Mouse (Mus musculus) monocyte, adult 2 months (primary cell): ENCODE data around the gene Igf2bp3.
"Not testable (repeated sequence)": the region's sequence is repeated elsewhere in the genome, so short reads cannot be mapped to it uniquely, and the experiment has no call there.

Source experiments
- DNase-seq, 2 experiments: peaks; one replicate each; pipeline ENCODE4 v3.0.0; 2022; ENCODE audit warnings: low spot score in 2 of 2, low read depth in 1 of 2

The Igf2bp3 gene

DNA sequence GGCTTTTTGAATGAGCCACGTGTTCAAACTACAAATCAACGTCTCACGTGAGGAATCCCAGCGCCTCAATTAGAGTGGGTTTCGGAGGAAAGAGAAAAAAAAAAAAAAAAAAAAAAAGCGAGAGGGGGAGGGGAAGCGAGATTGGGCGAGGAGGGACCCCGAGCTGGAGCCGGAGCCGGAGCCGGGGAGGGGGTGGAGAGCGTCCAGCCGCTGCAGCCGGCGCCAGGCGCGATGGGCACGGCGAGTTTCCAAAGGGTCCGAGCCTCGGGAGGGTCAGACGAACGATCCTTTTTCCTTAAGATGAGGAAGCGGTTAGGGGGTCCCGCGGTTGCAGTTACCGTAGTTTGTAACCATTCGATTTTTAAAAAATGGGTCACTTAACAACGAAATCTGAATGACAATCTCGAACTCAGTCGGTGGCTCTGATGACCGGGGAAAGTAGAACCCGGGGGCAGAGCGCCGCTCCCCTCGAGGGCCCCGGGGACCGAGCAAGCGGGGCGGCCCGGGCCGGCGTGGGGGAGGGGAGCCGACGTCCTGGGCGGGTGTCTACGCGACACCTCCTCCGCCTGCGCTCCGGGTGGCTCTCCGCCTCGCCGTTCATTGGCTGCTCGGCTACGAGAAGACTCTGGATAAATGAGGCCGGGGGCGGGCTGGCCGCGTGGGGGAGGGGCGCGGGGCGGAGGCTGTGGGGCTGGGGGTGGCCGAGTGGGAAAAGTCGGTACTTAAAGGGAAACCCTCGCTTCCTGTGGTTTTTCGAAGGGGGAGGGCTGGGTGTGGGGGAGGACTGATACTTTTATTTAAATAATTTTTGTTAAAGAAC lies at the start of gene Igf2bp3:
Igf2bp3 (minus strand) TSS at position 30 of the 820 bp plus-strand sequence.
- no peak for DNase-seq

DNA sequence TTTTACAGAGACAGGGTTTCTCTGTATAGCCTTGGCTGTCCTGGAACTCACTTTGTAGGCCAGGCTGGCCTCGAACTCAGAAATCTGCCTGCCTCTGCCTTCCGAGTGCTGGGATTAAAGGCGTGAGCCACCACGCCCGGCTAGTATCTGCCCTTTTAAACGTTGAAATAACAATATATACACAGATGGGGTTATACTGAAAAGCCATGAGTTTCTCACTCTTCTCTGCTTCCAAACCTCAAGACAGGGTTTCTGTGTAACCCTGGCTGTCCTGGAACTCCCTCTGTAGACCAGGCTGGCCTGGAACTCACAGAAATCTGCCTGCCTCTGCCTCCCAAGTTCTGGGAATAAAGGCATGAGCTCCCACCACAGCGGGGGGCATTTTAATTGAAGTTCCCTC lies 49.7 kb upstream of the Igf2bp3 start:
- not testable (repeated sequence) for DNase-seq

DNA sequence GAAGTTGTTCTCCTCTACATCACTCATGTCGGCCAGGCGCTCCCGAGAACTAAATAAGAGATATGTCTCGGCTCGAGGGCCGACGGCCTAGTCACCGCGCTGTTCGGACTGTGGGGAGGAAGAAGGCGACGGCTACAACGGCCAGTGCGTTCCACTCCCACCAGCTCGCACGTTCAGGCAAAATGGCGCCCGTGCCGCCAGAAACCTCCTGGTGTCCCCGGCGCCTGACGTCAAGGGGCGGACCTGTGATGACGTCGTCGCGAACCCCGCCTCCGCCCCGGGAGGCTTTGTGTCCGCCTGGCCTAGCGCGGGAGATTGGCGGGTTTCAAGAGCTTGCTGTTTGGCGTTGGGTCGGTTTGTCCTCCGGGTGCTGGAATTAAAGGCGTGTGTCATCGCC lies 49.1 kb upstream of the Igf2bp3 start, which contains the start of gene Tra2a:
Tra2a (minus strand) TSS at position 187 of the 397 bp plus-strand sequence.
- DNase-seq, result peak; percentile 94 to 97

DNA sequence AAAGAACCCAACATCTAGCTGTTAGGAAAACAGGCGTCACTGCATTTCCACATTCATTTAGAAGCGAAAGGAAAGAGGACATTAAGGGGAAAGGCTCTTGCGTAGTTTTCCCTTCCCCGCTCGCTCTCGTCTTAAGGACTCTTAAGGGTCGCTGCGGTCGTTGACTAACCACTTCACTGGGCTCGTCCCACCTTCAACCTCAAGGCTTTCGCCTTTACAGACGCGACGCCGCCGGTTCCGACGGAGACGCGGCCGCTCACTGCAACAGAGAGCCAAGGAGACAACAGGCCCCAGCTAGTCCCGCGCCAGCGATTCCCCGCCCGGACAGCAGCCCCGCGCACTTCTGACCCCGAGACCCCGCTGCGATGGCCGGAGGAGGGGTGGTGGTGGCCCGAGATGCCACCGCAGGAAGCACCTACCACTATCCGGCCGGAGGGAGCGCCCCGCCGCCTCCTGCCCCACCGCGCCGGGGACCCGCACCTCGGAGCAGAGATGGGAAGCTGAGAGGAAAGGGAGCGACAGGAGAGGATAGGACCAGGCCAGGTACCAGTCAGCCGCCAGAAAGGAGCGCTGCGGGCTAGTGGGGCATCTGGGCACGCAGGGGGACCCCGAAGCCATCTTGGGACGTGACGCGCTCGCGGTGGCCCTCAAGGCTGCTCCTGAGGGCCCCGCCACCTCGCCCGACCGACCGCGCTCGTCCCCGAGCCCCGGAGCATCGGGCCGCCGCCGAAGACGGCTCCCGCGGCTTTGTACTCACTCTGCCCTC lies 48.5 kb upstream of the Igf2bp3 start:
- DNase-seq, result no peak

DNA sequence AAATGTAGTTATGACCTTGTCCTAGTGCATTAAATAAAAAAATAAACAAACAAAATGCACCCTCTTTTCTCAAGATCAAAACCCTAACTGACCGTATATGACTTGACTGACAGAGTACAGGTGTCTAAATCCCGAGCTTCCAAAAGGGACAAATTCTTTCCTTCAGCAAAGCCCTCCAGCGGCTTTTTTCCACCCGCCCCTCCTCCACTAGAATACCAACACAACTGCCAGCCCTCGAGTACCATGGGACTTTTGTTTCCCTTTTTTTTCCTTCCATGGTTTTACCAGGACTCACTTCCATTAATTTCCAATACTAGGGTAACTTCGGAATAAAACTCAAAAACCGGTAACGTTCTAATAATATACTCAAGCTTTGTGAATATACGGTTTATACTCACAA lies 47.7 kb upstream of the Igf2bp3 start:
- DNase-seq, result no peak

DNA sequence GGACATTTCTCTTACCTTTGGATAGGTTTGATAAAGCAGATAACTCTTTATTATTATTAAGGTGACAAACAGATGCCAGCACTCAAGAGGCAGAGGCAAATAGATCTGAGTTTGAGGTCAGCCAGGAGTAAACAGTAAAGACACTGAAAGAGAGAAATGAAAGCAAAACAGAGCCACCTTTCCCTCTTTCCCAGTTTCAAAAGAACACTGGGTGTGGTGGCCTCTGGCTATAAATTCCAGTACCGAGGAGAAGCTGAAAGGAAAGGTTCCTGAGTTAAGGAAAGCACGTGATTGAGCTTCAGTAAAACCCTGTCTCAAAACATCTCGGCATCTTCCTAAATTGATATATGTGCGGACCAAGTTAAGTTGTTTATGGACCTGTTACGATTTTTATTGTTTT lies 45.0 kb upstream of the Igf2bp3 start:
- no peak for DNase-seq

DNA sequence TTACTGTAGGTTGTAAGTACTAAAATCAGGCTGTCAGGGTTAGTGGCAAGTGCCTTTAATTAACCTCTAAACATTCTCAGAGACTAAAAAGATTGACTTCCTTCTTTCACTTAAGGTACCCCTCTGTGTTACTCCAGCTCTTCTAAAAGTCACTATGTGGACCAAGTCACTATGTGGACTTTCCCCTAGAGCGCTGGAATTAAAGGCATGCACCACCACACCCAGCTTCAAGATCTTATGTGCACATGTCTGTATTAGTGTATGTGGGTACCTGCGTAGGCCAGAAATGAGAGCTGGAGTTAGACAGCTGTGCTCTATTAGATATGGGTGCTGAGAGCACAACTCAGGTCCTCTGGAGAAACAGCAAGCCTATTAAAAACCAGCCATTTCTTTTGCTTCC lies 43.1 kb upstream of the Igf2bp3 start:
- no peak for DNase-seq

DNA sequence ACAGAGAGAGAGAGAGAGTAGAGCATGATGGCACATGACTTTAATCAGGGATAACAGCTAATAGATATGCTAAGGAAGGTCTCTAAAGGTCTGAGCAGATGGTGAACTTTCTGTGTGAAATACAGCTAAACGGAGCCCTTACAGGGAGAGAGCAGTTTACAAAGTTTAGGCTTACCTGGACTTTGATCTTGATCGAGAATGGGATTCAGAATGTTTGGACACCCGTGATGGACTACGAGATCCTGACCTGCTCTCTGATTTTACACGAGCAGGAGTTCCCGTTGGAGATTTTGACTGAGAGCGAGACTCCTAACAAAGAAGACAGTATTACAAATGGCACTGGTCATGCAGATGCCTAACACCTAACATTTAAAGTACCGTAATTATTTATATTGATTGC lies 37.5 kb upstream of the Igf2bp3 start:
- no peak for DNase-seq

DNA sequence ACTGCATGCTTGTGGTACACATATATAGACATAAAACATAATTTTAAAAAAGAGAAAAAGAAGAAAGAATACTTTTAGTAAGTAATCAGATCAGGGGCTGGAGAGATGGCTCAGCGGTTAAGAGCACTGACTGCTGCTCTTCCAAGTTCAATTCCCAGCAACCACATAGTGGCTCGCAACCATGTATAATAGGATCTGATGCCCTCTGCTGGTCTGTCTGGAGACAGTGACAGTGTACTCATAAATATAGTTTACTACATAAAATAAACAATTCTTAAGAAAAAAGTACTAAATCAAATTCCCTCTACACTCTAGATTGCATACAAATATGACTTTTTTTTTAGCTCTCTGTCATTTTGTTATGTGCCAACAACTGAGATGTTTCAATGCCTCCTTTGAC lies 36.4 kb upstream of the Igf2bp3 start:
- no peak for DNase-seq

DNA sequence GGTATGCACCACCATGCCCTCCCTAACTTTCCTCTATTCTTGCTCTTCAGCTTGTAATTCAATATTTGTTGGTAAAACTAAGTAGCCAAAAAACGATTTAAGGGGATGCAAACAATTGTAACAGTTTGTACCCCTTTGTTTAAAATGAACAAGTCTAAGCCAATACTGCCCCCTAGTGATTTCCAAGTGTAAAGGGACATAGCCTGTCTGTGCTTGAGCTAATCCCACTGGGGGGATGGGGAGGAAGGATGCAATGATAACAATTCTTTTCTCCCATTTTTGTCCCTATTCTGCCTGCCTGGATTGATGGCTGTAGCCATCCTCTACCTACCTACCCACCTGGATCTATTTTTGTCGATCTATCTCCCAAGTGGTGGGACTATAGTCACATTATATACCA lies 32.5 kb upstream of the Igf2bp3 start:
- no peak for DNase-seq

DNA sequence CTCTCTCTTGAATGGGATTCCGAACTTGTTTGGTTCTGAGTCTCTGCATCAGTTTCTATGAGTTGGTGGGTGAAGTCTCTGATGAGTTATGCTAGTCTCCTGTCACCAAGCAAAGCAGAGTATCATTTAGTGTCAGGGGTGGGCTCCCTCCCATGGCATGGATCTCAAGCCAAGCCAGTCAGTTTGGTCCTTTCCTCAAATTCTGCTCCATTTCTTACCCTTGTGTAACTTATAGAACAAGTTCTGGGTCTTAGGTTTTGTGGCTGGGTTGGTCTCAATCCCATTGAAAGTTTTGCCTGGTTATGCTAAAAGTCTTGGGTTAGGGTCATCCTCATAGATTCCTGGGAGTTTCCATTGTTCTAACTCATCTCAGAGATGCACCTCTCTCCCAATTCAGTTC lies 27.6 kb upstream of the Igf2bp3 start:
- DNase-seq, result no peak

DNA sequence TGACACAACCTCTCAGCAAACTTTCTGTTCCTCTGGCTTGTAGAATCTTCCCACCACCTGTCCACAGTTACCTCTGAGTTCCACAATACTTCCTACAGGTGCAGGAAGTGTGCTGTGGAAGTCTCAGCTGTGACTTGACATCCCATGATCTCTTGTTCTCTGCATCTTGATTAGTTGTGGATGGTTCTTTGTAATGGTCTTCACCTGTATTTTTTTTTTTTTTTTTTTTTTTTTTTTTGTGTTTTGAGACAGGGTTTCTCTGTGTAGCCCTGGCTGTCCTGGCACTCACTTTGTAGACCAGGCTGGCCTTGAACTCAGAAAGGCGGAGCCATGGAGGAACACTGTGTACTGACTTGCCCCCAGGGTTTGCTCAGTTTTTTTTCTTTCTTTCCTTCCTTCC lies 26.8 kb upstream of the Igf2bp3 start:
- DNase-seq, result no peak

DNA sequence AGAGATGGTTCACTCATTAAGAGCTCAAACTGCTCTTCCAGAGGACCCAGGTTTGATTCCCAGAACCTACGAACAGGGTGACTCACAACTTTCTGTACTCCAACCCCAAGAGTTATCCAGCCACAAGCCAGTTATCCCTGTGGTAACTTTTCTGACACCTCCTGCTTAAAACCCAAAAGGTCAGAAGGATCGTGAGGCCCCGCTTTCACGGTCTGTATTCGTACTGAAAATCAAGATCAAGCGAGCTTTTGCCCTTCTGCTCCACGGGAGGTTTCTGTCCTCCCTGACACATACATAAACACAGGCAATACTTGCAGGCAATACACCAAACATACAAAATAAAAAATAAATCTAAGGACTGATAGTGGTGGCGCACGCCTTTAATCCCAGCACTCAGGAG lies 21.6 kb upstream of the Igf2bp3 start:
- DNase-seq, result peak; percentile 100

DNA sequence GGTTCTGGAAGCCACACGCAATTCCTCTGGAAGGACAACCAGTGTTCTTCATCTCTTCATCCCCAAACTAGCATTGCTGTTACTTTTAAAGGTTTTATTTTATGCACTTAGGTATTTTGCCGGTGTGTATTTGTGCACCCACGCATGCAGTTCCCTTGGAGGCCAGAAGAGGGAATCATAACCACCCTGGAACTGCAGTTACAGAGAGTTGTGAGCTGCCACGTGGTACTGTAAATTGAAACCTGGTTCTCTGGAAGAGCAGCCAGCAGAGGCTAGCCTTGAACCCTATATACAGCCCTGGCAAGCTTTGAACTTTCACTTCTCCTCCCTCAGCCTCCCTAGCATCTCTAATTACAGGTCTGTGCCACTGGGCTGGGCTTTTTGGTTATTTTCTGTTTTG lies 18.6 kb upstream of the Igf2bp3 start:
- no peak for DNase-seq

DNA sequence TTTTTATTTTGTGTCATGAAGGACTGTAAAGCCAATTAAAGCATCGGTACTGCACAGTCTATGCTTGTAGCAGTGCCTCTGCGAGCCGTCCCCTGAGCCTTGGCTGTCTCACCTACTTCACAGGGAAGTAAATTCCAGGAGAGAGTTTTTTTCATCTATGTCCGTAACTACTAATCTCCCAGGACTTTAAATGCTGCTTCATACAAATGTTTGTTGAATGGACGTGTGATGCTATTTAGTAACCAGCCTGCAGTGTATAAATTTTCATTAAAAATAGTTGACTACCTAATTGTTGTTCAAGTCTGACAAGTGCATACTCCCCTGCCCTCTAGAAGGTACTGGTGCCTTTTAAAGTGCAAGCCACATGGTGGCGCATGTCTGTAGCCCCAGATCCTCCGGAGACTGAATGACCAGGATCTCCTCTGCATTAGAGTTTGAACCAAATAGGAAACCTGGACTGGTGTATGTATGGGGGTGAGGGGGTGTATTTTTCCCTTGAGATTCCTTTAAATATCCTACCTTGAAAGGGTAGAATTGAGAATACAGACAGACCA lies 13.4 kb upstream of the Igf2bp3 start:
- DNase-seq, result no peak

DNA sequence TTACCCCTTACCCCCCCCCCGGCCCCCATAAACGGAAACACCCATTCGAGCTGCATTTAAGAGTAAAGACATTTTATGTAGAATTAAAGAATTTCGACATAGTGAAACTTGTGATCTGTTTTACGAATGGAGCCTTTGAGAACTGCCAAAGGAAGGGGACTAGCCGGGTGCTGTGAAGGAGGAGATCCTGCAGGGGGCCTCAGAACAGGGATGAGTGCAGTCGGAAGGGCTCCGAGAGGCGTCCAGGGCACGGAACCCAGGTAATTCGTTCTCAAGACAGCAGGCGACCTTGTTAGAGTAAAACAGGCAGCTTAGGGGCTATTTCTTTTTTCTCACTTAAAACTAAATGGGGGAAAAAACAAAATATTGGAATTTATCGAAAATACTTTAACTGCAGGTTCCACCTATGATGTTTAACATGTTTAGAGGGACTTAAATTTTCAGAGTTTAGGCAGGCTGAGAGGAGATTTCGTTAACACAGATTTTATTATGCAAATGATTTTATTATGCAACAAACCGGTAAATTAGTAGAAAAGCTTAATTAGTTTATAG lies 12.5 kb upstream of the Igf2bp3 start:
- peak in 1 of 2 experiments; percentile 22 for DNase-seq

DNA sequence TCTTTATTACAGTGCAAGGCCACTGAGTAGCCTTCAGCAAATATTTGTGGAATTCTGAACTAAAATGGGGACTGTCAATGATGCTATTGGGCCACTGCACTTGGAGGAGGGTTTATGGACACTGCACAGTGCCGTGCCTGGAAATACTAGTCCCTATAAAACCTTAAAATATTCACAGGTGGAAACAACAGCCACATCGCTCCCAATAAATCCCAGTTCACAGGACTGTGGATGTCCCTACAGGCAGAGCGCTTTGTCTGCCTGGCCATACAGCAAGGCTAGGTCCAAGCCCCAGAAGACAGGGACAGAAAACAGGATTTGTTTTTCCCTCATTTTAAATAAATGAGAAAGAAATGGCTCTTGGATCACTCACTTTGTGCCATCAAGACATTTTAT lies 11.0 kb upstream of the Igf2bp3 start:
- DNase-seq, result no peak

DNA sequence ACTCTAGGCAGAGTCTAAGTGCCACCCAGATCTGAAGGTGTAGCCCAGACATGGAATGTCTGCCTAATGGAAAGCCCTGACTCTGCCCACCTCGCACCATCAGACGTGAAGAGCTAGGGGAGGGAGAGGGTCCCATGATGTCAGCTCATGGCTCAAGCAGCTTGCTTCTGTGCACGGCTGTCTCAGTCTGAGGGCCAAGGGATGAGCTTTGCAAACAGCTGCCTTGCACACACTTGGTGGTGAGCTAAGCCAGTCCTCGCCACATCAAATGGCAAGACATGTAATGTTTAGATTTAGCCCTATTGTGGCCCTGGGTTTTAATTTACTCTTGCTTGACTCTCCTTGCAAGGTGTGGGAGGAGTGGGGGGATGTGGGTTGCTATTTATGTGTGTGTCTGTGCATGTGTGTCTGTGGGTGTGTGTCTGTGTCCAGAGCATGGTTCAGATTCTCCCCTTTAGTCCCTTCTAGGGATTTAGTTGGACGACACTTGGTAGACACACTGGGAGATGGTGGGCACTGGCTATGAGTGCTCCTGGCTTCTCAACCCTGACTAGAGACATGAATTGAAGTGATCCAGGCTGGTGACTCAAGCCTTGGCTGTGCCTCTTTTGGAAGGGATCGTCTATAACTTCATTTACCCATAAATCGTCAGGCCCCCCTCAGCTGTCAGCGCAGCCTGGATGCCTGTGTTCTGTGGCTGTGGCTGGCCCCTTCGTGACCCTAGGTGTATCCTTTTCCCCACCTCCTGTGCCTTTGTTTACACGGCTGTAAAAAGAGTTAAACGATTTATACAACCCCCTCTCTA lies 10.4 kb upstream of the Igf2bp3 start:
- DNase-seq, result no peak

DNA sequence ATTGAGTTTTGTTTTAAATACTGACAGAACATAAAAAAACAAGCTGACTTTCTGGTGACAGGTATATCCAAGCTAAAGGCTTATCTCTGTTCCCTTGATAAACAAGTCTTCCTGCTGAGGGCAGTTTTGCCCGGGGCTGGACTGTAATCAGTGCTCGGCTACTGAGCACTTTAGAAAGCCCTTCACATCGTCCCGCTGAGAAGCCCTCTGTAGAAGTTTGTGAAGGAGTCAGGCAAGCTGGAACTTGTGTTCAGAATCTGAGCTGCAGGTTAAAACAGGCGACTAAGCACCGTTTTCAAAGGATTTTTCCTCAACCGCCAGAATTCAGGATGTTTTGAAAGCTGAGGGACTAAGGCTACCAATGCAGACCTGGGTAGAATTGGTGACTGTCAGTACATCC lies 7.1 kb upstream of the Igf2bp3 start:
- no peak for DNase-seq

DNA sequence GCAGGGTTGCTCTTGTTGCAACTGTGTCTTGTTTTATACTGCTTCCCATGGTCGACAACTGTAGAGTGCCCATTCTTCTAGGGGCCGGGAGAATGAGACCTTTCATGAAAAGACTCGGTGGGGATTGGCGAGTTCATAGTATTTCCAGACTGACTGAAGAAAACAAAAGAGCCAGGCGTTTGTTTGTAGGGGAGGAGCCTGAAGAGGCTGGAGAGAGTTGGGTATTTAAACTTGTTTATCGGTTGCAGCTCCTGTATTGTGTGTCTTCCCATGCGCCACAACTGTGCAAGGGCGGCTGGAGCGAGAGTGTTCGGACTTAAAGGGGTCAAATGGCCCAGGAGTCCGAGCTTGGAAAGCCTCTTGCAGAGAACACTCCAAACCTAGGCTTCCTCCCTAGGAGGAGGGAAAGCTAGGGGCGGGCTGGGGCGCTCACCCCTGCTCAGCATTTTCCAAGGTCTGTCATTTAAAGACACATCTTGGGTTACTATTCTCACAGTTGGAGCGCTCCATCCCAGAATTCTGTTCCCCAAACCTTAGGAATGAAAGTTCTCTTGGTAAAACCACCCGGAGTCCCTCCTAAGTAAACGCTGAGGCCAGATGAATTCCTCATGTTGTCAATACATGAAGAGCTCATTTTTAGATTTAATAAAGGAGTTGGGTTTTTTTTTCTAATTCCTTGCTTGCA lies 5.3 kb upstream of the Igf2bp3 start:
- no peak for DNase-seq
